Comparison of ENCODE assay signal across 12 mouse cellular contexts in genomic region chr2:148039351-148040235, GRCm38 (mm10). TPM values are rescaled to one million over a fixed set of nuclear protein-coding genes. Genes with fewer than 3 reads are reported as not detected.
DNase-seq lines count a peak whose midpoint lies in the region; ATAC-seq lines count a peak whose summit lies in the region.
"Had no signal": no experiment of that assay in that cellular context is flagged by ENCODE, and none has a peak within 500 bp of the region (broad histone marks: within the 10 kb centered on the region; RNA-seq: fewer than 3 reads in every experiment).

No protein-coding gene starts in this region.

- no peaks in the 10 kb centered on the region for H3K36me3 ChIP-seq in heart, embryonic 10.5 days
- H3K36me3 ChIP-seq in forebrain, embryonic 14.5 days (ENCODE audit: control insufficient read depth, insufficient read depth, low read length) = no peaks in the 10 kb centered on the region
- no peaks in the 10 kb centered on the region for H3K36me3 ChIP-seq in limb, embryonic 15.5 days
- no peaks in the 10 kb centered on the region for H3K36me3 ChIP-seq in midbrain, embryonic 14.5 days (ENCODE audit: control insufficient read depth, insufficient read depth, low read length)
- H3K36me3 ChIP-seq: embryonic facial prominence, embryonic 15.5 days had no signal

- no peak overlapping the region; the same call in 1 of the 2 replicates for H3K27ac ChIP-seq in heart, embryonic 10.5 days
- no peak overlapping the region for H3K27ac ChIP-seq in forebrain, embryonic 14.5 days (ENCODE audit: low read depth, low read length)
- no peak overlapping the region for H3K27ac ChIP-seq in limb, embryonic 15.5 days
- H3K27ac ChIP-seq in midbrain, embryonic 14.5 days (replicated peaks; ENCODE audit: low read depth, low read length) = peak overlapping the region; percentile 66
- H3K27ac ChIP-seq: embryonic facial prominence, embryonic 15.5 days had no signal

- peak overlapping the region; percentile 44 for H3K4me3 ChIP-seq in heart, embryonic 10.5 days
- no peak overlapping the region for H3K4me3 ChIP-seq in forebrain, embryonic 14.5 days (ENCODE audit: low read depth, low read length)
- H3K4me3 ChIP-seq in limb, embryonic 15.5 days = 0 out of 2 replicates have a peak overlapping the region, but pooled peaks have one; percentile 3
- H3K4me3 ChIP-seq in midbrain, embryonic 14.5 days (replicated peaks; ENCODE audit: low read depth, low read length) = peak overlapping the region; percentile 13
- H3K4me3 ChIP-seq: embryonic facial prominence, embryonic 15.5 days had no signal

- peaks cover 28% of the 10 kb centered on the region for H3K4me1 ChIP-seq in heart, embryonic 10.5 days
- H3K4me1 ChIP-seq in forebrain, embryonic 14.5 days (ENCODE audit: control insufficient read depth, insufficient read depth, low read length) = no peaks in the 10 kb centered on the region
- H3K4me1 ChIP-seq in limb, embryonic 15.5 days = peaks cover 27% of the 10 kb centered on the region
- no peaks in the 10 kb centered on the region for H3K4me1 ChIP-seq in midbrain, embryonic 14.5 days (ENCODE audit: control insufficient read depth, insufficient read depth, low read length)

- ATAC-seq in forebrain, embryonic 14.5 days = 0 out of 2 replicates have a peak, but pooled peaks have one; percentile 24
- ATAC-seq in limb, embryonic 15.5 days (ENCODE audit: insufficient number of reproducible peaks, low FRiP score, low TSS enrichment, low read depth) = no peak
- ATAC-seq in midbrain, embryonic 14.5 days (ENCODE audit: low FRiP score, low TSS enrichment) = 0 out of 2 replicates have a peak, but pooled peaks have one; percentile 27
- ATAC-seq in cerebellum, adult (ENCODE audit: insufficient number of reproducible peaks, low FRiP score, low TSS enrichment) = no peak

- peaks cover 100% of the 10 kb centered on the region for H3K27me3 ChIP-seq in heart, embryonic 10.5 days (ENCODE audit: insufficient read depth, poor library complexity, severe bottlenecking)
- peaks cover 96% of the 10 kb centered on the region for H3K27me3 ChIP-seq in forebrain, embryonic 14.5 days (replicated peaks; ENCODE audit: control insufficient read depth, insufficient read depth, low read length)
- H3K27me3 ChIP-seq in limb, embryonic 15.5 days = peaks cover 100% of the 10 kb centered on the region
- H3K27me3 ChIP-seq in midbrain, embryonic 14.5 days (ENCODE audit: control insufficient read depth, insufficient read depth, low read length) = peaks cover 99% of the 10 kb centered on the region

- WGBS in heart, embryonic 10.5 days = under 1% methylated on average over 53 of the region's 53 CpGs
- 1% methylated on average over 53 of the region's 53 CpGs for WGBS in forebrain, embryonic 14.5 days
- WGBS in limb, embryonic 15.5 days = 2% methylated on average over 53 of the region's 53 CpGs
- under 1% methylated on average over 53 of the region's 53 CpGs for WGBS in midbrain, embryonic 14.5 days

- DNase-seq in heart, embryonic 10.5 days (ENCODE audit: low spot score) = peak; percentile 76
- DNase-seq in heart, postnatal 4 days = no peak
- no peak for DNase-seq in forebrain, embryonic 14.5 days (ENCODE audit: low spot score)
- no peak for DNase-seq in midbrain, embryonic 14.5 days
- no peak for DNase-seq in urinary bladder, postnatal 25 days (ENCODE audit: low spot score)
- DNase-seq in right cerebral cortex, postnatal 36 days (ENCODE audit: low spot score in 2 of 2) = no peak
- DNase-seq: kidney, adult 11 months; thymus, adult 18-20 months had no signal

- H3K9me3 ChIP-seq in heart, embryonic 10.5 days = no peaks in the 10 kb centered on the region
- no peaks in the 10 kb centered on the region for H3K9me3 ChIP-seq in forebrain, embryonic 14.5 days (replicated peaks; ENCODE audit: control insufficient read depth, low read length)
- H3K9me3 ChIP-seq in limb, embryonic 15.5 days = no peaks in the 10 kb centered on the region
- H3K9me3 ChIP-seq in midbrain, embryonic 14.5 days (ENCODE audit: control insufficient read depth, low read length) = no peaks in the 10 kb centered on the region
- H3K9me3 ChIP-seq: embryonic facial prominence, embryonic 15.5 days had no signal

- no peak overlapping the region for H3K4me2 ChIP-seq in forebrain, embryonic 14.5 days (ENCODE audit: low read length)
- H3K4me2 ChIP-seq in limb, embryonic 15.5 days = 0 out of 2 replicates have a peak overlapping the region, but pooled peaks have one; percentile 0
- peak overlapping the region; percentile 26 for H3K4me2 ChIP-seq in midbrain, embryonic 14.5 days (ENCODE audit: low read length)
- H3K4me2 ChIP-seq: embryonic facial prominence, embryonic 15.5 days had no signal

- H3K9ac ChIP-seq in forebrain, embryonic 14.5 days (ENCODE audit: low read length) = no peak overlapping the region
- no peak overlapping the region for H3K9ac ChIP-seq in limb, embryonic 15.5 days
- H3K9ac ChIP-seq in midbrain, embryonic 14.5 days (replicated peaks; ENCODE audit: low read length) = no peak overlapping the region; the same call in 1 of the 2 replicates
- H3K9ac ChIP-seq: embryonic facial prominence, embryonic 15.5 days had no signal

RNA-seq across cellular contexts. Expression of gene Foxa2, which starts 7.2 kb away (rescaled TPM):
- polyA plus RNA-seq in heart, embryonic 10.5 days (2016; fragmentation: Nextera tagmentation; extraction: Ambion mirVana) = 0.36 and 4.1 TPM in 2 replicates
- not detected for total RNA-seq in heart, postnatal 4 days (2021)
- 0.13 and 0.38 TPM in 2 replicates for polyA plus RNA-seq in forebrain, embryonic 14.5 days (2014; fragmentation: Nextera tagmentation; extraction: Ambion mirVana)
- 0.09 and 0.19 TPM in 2 replicates for polyA plus RNA-seq in limb, embryonic 15.5 days (2015; fragmentation: Nextera tagmentation; extraction: Ambion mirVana)
- polyA plus RNA-seq in midbrain, embryonic 14.5 days (2014; fragmentation: Nextera tagmentation; extraction: Ambion mirVana) = 5.1 and 8.1 TPM in 2 replicates
- total RNA-seq: CH12.LX had no signal

Comparison
In these comparisons a context has a peak if more than half of its experiments do, and no peak if none do; other contexts are left out.
1. ATAC-seq: peak in forebrain, embryonic 14.5 days (single experiment) and midbrain, embryonic 14.5 days (single experiment); none in limb, embryonic 15.5 days (single experiment) and cerebellum, adult (single experiment).